Mouse (Mus musculus) testis, postnatal 14 days (tissue): ENCODE measurements around the gene Letm1.

Experiments
- DNase-seq: peaks from one replicate; pipeline ENCODE4 v3.0.0; 2021; ENCODE audit warnings: low spot score

Gene Letm1

GRCm38 (mm10) chr5:33706350-33706629 lies 76.3 kb downstream of the Letm1 start:
- DNase-seq, result no peak

DNA sequence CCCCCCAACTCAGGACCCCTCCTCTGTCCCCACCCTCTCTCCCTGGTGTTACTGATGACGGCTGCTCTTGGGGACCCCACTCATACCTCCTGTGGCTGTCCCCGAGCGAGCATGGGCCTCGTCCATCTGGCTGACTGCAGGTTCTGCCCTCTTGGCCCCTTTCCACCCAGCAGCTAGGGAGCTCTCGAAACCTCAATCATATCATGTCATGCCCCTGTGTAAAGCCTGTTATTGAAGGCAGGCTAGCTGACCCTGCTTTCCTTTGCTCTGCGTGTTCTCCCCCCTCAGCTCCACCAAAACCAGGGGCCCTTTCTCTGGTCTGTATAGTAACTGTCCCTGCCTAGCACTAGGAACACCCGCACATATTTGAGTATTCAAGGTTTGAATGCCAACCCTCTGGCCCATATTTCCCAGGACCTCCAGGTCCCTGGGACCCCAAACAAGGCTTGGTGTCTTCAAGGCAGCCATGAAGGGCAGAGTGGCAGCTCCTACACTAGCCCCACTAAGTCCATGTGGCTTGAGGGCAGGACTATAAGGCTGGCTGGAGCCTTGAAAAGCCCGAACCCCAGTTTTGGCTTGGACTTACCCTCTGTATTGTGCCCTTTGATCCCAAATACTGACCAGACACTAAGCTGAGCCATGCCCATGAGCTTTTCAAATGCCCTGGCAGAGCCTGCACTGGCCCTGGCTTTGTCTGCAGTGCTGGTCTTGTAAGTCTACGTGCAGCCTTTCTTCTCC lies 76.8 kb downstream of the Letm1 start:
- DNase-seq, result no peak

- DNase-seq, result no peak
Measured at GRCm38 (mm10) chr5:33704945-33705611, 77.5 kb downstream of the Letm1 start.

DNA sequence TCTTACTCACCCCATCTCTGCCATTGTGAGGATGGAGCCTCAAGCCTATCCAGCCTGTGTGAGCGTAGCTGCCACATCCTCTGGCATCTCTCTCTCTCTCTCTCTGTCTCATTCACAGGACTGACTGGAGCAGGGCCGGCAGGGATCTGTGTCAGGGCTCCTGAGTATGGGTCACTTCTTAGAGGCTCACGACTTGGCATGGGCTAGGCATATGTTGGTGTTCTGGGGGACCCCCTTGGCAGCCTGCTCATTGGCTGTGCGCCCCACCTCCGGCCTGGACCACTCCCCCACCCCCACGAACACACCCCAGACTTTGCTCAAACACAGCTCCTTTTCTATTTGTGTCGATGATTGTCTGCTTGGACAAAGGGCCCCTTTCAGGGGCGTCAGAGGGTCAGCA lies 78.6 kb downstream of the Letm1 start:
- no peak for DNase-seq

DNA sequence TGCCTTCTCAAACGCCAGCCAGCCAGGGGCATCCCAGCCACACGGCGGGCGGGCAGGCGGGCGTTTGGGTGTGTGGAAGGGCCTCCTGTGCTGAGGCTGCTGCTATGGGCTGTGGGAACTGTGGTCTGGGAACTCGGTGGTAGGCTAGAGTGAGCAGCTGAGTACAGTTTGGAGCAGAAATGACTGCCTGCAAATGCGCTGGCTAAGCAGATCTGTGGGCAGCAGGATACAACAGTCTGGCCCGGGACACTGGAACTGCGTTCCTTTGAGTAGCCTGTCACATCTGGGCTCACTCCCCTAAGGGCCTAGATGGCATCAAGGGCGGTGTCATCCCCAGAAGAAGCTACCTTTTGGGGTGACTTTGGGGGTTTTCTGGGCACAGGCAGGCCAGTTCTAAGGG lies 80.8 kb downstream of the Letm1 start:
- DNase-seq, result no peak

DNA sequence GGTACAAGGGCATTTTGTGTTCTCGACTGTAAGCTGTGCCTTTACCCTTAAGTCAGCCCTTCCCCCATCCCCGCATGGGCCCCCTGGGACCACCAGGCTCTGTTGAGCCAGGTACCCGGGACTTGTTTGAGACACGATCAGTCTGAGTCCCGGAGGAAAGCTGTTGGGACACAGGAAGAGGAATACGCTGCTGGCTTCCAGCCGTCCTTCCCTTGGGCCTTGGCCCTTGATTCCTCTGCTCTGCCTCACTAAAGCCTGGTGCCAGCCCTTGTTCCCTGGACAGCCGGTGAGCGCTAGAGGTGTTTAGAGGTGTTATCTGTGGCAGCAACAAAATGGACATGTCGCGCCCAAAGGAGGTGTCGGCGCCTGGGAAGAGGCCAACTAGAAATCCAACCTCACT lies 82.6 kb downstream of the Letm1 start:
- DNase-seq, result no peak

GRCm38 (mm10) chr5:33698669-33699068 lies 83.9 kb downstream of the Letm1 start:
- DNase-seq, result no peak

- no peak for DNase-seq
Measured at GRCm38 (mm10) chr5:33697947-33698512, 84.6 kb downstream of the Letm1 start.

GRCm38 (mm10) chr5:33697534-33697933 lies 85.1 kb downstream of the Letm1 start:
- no peak for DNase-seq

- no peak for DNase-seq
Measured at GRCm38 (mm10) chr5:33696430-33696829, 86.2 kb downstream of the Letm1 start.

- no peak for DNase-seq
Measured at GRCm38 (mm10) chr5:33695718-33696121, 86.9 kb downstream of the Letm1 start.

- DNase-seq, result peak; percentile 72
Measured at GRCm38 (mm10) chr5:33694848-33695717, 87.5 kb downstream of the Letm1 start.

DNA sequence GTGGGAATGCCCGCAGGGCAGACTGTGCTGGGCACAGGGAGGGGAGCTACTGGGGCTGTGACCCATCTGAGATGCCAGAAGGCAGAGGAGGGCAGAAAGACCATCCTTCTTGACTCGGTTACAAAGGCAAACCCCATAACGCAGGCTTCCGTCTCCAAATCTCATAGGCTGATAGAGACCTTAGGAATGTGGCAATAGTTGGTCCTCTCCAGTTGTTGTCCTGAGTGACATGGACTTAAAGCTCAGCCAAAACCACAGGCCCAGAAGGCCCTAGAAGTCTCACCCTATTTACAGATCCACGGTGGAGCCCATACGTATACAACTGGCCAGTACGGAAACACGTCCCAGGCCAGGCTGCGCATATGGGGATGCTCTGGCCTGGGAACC lies 88.2 kb downstream of the Letm1 start:
- no peak for DNase-seq

DNA sequence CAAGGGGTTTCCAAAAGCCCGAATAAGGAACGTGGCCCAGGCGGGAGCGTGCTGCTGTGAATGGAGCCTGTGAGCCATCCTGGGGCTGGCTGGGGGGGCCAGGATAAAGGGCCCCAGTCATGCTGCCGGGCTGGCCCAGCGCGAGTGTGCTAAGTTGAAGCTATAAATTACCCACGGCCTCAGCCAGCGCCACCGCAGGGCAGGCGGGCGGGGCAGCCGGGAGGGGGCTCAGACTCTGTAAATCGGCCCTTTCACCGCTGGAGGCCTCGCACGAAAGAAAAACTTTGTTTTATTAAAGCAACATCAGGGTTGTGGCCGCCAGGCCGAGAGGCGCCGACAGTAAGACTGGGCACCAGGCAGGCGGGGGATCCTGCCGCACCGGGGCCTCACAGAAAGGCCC lies 90.2 kb downstream of the Letm1 start:
- no peak for DNase-seq

DNA sequence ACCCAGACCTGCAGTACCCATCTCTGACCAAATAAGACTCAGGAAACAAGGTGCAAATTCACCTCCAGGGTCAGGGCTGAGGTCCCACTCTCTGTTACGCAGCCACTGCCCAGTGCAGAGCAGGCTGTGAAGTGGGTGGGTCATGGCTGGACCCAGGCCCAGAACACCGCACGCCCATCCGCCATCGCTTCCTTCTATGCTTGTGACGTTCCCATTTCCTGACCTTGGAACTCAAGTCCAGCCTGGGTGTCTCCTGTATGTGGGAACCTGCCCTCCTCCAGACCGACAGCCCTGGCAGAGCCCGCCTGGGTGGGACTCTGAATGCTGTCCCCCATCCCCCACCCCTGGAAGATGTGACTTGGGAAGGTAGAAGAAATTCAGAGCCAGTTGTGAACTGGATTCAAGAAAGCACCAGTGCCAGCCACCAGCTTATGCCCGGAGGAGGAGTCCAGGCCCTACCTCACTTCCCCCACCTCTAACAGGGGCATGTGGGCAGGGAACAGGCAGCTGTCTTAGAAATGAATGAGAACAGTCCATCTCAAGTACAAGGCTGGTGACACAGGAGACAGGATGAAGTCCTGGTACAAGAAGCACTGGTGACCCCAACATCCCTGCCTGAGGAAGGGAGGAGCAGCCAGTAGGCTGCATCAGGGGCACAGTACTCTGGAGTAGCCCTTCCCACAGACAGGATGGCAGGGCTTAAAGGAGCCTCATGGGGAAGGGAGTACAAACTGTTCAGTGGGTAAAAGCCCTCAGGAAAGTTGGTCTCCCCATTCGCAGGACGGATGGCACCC lies 92.6 kb downstream of the Letm1 start:
- DNase-seq, result no peak
